Comparison of ENCODE assay signal across 9 mouse cellular contexts in genomic region chr1:75443247-75444024, GRCm38 (mm10). TPM values are rescaled to one million over a fixed set of nuclear protein-coding genes. Genes with fewer than 3 reads are reported as not detected.
DNase-seq lines count a peak whose midpoint lies in the region; ATAC-seq lines count a peak whose summit lies in the region.
"Had no signal": no experiment of that assay in that cellular context is flagged by ENCODE, and none has a peak within 500 bp of the region (broad histone marks: within the 10 kb centered on the region; RNA-seq: fewer than 3 reads in every experiment).

No protein-coding gene starts in this region.

- peaks cover 6% of the 10 kb centered on the region; the same call in 1 of the 2 replicates for H3K27me3 ChIP-seq in forebrain, embryonic 14.5 days (replicated peaks; ENCODE audit: control insufficient read depth, insufficient read depth, low read length)
- peaks cover 30% of the 10 kb centered on the region for H3K27me3 ChIP-seq in midbrain, embryonic 12.5 days
- peaks cover 41% of the 10 kb centered on the region for H3K27me3 ChIP-seq in liver, embryonic 12.5 days (replicated peaks)

- 0 out of 2 replicates have a peak overlapping the region, but pooled peaks have one; percentile 12 for H3K4me2 ChIP-seq in forebrain, embryonic 14.5 days (ENCODE audit: low read length)
- peak overlapping the region; percentile 58 for H3K4me2 ChIP-seq in midbrain, embryonic 12.5 days (replicated peaks)
- H3K4me2 ChIP-seq in liver, embryonic 12.5 days: no peak overlapping the region

- no peak overlapping the region for H3K4me3 ChIP-seq in forebrain, embryonic 14.5 days (ENCODE audit: low read depth, low read length)
- no peak overlapping the region for H3K4me3 ChIP-seq in midbrain, embryonic 12.5 days
- H3K4me3 ChIP-seq in liver, embryonic 12.5 days: no peak overlapping the region

- WGBS in forebrain, embryonic 14.5 days: 9% methylated on average over 13 of the region's 13 CpGs
- WGBS in midbrain, embryonic 12.5 days: 20% methylated on average over 13 of the region's 13 CpGs
- WGBS in liver, embryonic 12.5 days (ENCODE audit: insufficient replicate concordance): 53% methylated on average over 13 of the region's 13 CpGs

- ATAC-seq in forebrain, embryonic 14.5 days: peak; percentile 40; the same call in 1 of the 2 replicates
- peak; percentile 3; the same call in 1 of the 2 replicates for ATAC-seq in midbrain, embryonic 12.5 days (ENCODE audit: low FRiP score, low read depth)
- no peak for ATAC-seq in liver, embryonic 12.5 days

- peak; percentile 42 for DNase-seq in ZHBTc4 (ENCODE audit: low read depth, low spot score)
- peak; percentile 71 to 74 for DNase-seq in cerebellum, adult 18-20 months
- peak; percentile 64 for DNase-seq in forebrain, embryonic 14.5 days (ENCODE audit: low spot score)
- no peak for DNase-seq in gastrocnemius, postnatal 14 days
- no peak for DNase-seq in ovary, adult 18-20 months (ENCODE audit: low spot score)
- DNase-seq in layer of hippocampus, adult 9-10 months (ENCODE audit: low spot score): no peak
- DNase-seq: heart, postnatal 10 days had no signal

- peak overlapping the region; percentile 7; the same call in 1 of the 2 replicates for H3K9ac ChIP-seq in forebrain, embryonic 14.5 days (ENCODE audit: low read length)
- peak overlapping the region; percentile 46; the same call in 1 of the 2 replicates for H3K9ac ChIP-seq in midbrain, embryonic 12.5 days (replicated peaks)
- no peak overlapping the region for H3K9ac ChIP-seq in liver, embryonic 12.5 days

- H3K36me3 ChIP-seq in forebrain, embryonic 14.5 days (ENCODE audit: control insufficient read depth, insufficient read depth, low read length): no peaks in the 10 kb centered on the region
- H3K36me3 ChIP-seq in midbrain, embryonic 12.5 days: peaks cover 6% of the 10 kb centered on the region
- peaks cover 24% of the 10 kb centered on the region for H3K36me3 ChIP-seq in liver, embryonic 12.5 days

- H3K27ac ChIP-seq in forebrain, embryonic 14.5 days (ENCODE audit: low read depth, low read length): peak overlapping the region; percentile 76
- H3K27ac ChIP-seq in midbrain, embryonic 12.5 days (replicated peaks): peak overlapping the region; percentile 92
- no peak overlapping the region for H3K27ac ChIP-seq in liver, embryonic 12.5 days

- intact Hi-C loops in gastrocnemius, postnatal 14 days (cut with DNase I; ENCODE audit: low total_unique reads): loop anchor here (2.0 kb wide), 1 partner anchor 23 kb away; no protein-coding TSS in a partner anchor

- peaks cover 58% of the 10 kb centered on the region for H3K4me1 ChIP-seq in forebrain, embryonic 14.5 days (ENCODE audit: control insufficient read depth, insufficient read depth, low read length)
- peaks cover 71% of the 10 kb centered on the region for H3K4me1 ChIP-seq in midbrain, embryonic 12.5 days
- peaks cover 59% of the 10 kb centered on the region for H3K4me1 ChIP-seq in liver, embryonic 12.5 days

- no peaks in the 10 kb centered on the region for H3K9me3 ChIP-seq in forebrain, embryonic 14.5 days (replicated peaks; ENCODE audit: control insufficient read depth, low read length)
- no peaks in the 10 kb centered on the region for H3K9me3 ChIP-seq in midbrain, embryonic 12.5 days
- H3K9me3 ChIP-seq in liver, embryonic 12.5 days (replicated peaks): no peaks in the 10 kb centered on the region

RNA-seq across cellular contexts. Expression of gene Asic4, which starts 6.8 kb away (rescaled TPM):
- polyA plus RNA-seq in forebrain, embryonic 14.5 days (2014; fragmentation: Nextera tagmentation; extraction: Ambion mirVana): 0.76 and 0.84 TPM in 2 replicates
- polyA plus RNA-seq in midbrain, embryonic 12.5 days (2016; fragmentation: Nextera tagmentation; extraction: Ambion mirVana): 45.0 and 47.7 TPM in 2 replicates
- not detected for total RNA-seq in gastrocnemius, postnatal 14 days (2021)
- polyA plus RNA-seq in liver, embryonic 12.5 days (2016; fragmentation: Nextera tagmentation; extraction: Ambion mirVana): 0.83 and 1.3 TPM in 2 replicates
- total RNA-seq: heart, postnatal 10 days had no signal

RNA-seq across cellular contexts. Expression of gene Gmppa, which starts 7.7 kb away (rescaled TPM):
- polyA plus RNA-seq in forebrain, embryonic 14.5 days (2014; fragmentation: Nextera tagmentation; extraction: Ambion mirVana): 72.4 and 76.0 TPM in 2 replicates
- polyA plus RNA-seq in midbrain, embryonic 12.5 days (2016; fragmentation: Nextera tagmentation; extraction: Ambion mirVana): 59.7 and 69.4 TPM in 2 replicates
- 10 to 100 TPM; 34.5 to 38.7 TPM for total RNA-seq in gastrocnemius, postnatal 14 days (2021)
- 44.0 and 47.9 TPM in 2 replicates for polyA plus RNA-seq in liver, embryonic 12.5 days (2016; fragmentation: Nextera tagmentation; extraction: Ambion mirVana)

RNA-seq across cellular contexts. Expression of gene Chpf, which starts 35.7 kb away (rescaled TPM):
- polyA plus RNA-seq in forebrain, embryonic 14.5 days (2014; fragmentation: Nextera tagmentation; extraction: Ambion mirVana): 21.6 and 24.2 TPM in 2 replicates
- 35.9 and 36.3 TPM in 2 replicates for polyA plus RNA-seq in midbrain, embryonic 12.5 days (2016; fragmentation: Nextera tagmentation; extraction: Ambion mirVana)
- total RNA-seq in gastrocnemius, postnatal 14 days (2021): 10 to 100 TPM; 14.9 to 20.7 TPM
- 13.0 and 14.5 TPM in 2 replicates for polyA plus RNA-seq in liver, embryonic 12.5 days (2016; fragmentation: Nextera tagmentation; extraction: Ambion mirVana)

RNA-seq across cellular contexts. Expression of gene Tmem198, which starts 35.9 kb away (rescaled TPM):
- polyA plus RNA-seq in forebrain, embryonic 14.5 days (2014; fragmentation: Nextera tagmentation; extraction: Ambion mirVana): 41.3 and 50.4 TPM in 2 replicates
- polyA plus RNA-seq in midbrain, embryonic 12.5 days (2016; fragmentation: Nextera tagmentation; extraction: Ambion mirVana): 26.5 and 27.6 TPM in 2 replicates
- under 1 TPM; 0.09 to 0.25 TPM for total RNA-seq in gastrocnemius, postnatal 14 days (2021)
- 0.18 and 0.20 TPM in 2 replicates for polyA plus RNA-seq in liver, embryonic 12.5 days (2016; fragmentation: Nextera tagmentation; extraction: Ambion mirVana)

Comparison
In these comparisons a context has a peak if more than half of its experiments do, and no peak if none do; other contexts are left out.
1. DNase-seq: peak in ZHBTc4 (single experiment), cerebellum, adult 18-20 months (2 of 2) and forebrain, embryonic 14.5 days (single experiment); none in gastrocnemius, postnatal 14 days (single experiment), ovary, adult 18-20 months (single experiment) and layer of hippocampus, adult 9-10 months (single experiment).
2. RNA of gene Asic4, which starts 6.8 kb away (polyA plus RNA-seq): 45.0 to 47.7 TPM in midbrain, embryonic 12.5 days; 0.83 to 1.3 TPM in liver, embryonic 12.5 days and 0.76 to 0.84 TPM in forebrain, embryonic 14.5 days; every median in the first group is over 10 times any median in the second.